Mouse (Mus musculus): ENCODE results near the gene Zfp865. TPM values are rescaled to one million over a fixed set of nuclear protein-coding genes. Genes with fewer than 3 reads are reported as not detected.

The Zfp865 gene
- total RNA-seq (2021) = 10 to 100 TPM; 38.6 to 41.8 TPM
- long read RNA-seq, experiment 1, partial matches to known transcripts = 1 of 6 reads
- long read RNA-seq, experiment 1, other reads (novel, unspliced or antisense) = 1 of 6 reads
- long read RNA-seq, experiment 2, partial matches to known transcripts = 1 of 3 reads
- long read RNA-seq, experiment 2, other reads (novel, unspliced or antisense) = 1 of 3 reads

GRCm38 (mm10) chr7:5020000-5020681 is at the start of gene Zfp865, which contains the start of gene Ccdc106:
Zfp865 (plus strand) TSS chr7:5020376.
Ccdc106 (plus strand) TSS chr7:5020553.
- Histone ChIP-seq H3K27ac (peak within 1 kb of the TSS; percentile 96), H3K4me3 (peak within 1 kb of the TSS; percentile 92)
- peak; percentile 99 for DNase-seq (ENCODE audit: low spot score in 2 of 2)
- TF ChIP-seq CTCF (conservative IDR thresholded peaks at IDR 0.05) = 0 out of 2 replicates have a peak, but pooled peaks have one; percentile 6

- H3K27ac ChIP-seq = no peak within 1 kb of the TSS
- H3K4me3 ChIP-seq = no peak within 1 kb of the TSS
- TF ChIP-seq CTCF (conservative IDR thresholded peaks at IDR 0.05) = no peak
- no peak for DNase-seq (ENCODE audit: low spot score in 2 of 2)
Observed at GRCm38 (mm10) chr7:4971068-4971467, 49.1 kb upstream of the Zfp865 start, which contains the start of gene Sbk3. Sbk3 (minus strand) TSS chr7:4971168.

GRCm38 (mm10) chr7:4971710-4972109 is 48.5 kb upstream of the Zfp865 start:
- no peak for TF ChIP-seq CTCF (conservative IDR thresholded peaks at IDR 0.05)
- DNase-seq (ENCODE audit: low spot score in 2 of 2) = no peak
- H3K4me3 ChIP-seq = no peak overlapping the region
- H3K27ac ChIP-seq = no peak overlapping the region

GRCm38 (mm10) chr7:4972321-4973047 is 47.7 kb upstream of the Zfp865 start:
- no peak for TF ChIP-seq CTCF (conservative IDR thresholded peaks at IDR 0.05)
- DNase-seq (ENCODE audit: low spot score in 2 of 2) = no peak
- H3K4me3 ChIP-seq = no peak overlapping the region
- no peak overlapping the region for H3K27ac ChIP-seq

- Histone ChIP-seq H3K4me3 (no peak overlapping the region), H3K27ac (no peak overlapping the region)
- no peak for DNase-seq (ENCODE audit: low spot score in 2 of 2)
- no peak for TF ChIP-seq CTCF (conservative IDR thresholded peaks at IDR 0.05)
Observed at GRCm38 (mm10) chr7:4975455-4975854, 44.7 kb upstream of the Zfp865 start.

GRCm38 (mm10) chr7:4976832-4977231 is 43.3 kb upstream of the Zfp865 start:
- DNase-seq (ENCODE audit: low spot score in 2 of 2) = no peak
- peak; percentile 44 for TF ChIP-seq CTCF (conservative IDR thresholded peaks at IDR 0.05)

GRCm38 (mm10) chr7:4988250-4988649 is 31.9 kb upstream of the Zfp865 start:
- DNase-seq (ENCODE audit: low spot score in 2 of 2) = no peak
- TF ChIP-seq CTCF (conservative IDR thresholded peaks at IDR 0.05) = no peak
- H3K4me3 ChIP-seq = no peak overlapping the region
- H3K27ac ChIP-seq = no peak overlapping the region

More at GRCm38 (mm10) chr7:4976832-4977231, 43.3 kb upstream of the Zfp865 start:
- H3K4me3 ChIP-seq = no peak overlapping the region
- no peak overlapping the region for H3K27ac ChIP-seq

- TF ChIP-seq CTCF (conservative IDR thresholded peaks at IDR 0.05) = no peak
- H3K27ac ChIP-seq = no peak overlapping the region
- no peak overlapping the region for H3K4me3 ChIP-seq
- no peak for DNase-seq (ENCODE audit: low spot score in 2 of 2)
Observed at GRCm38 (mm10) chr7:4993347-4993998, 26.7 kb upstream of the Zfp865 start.

GRCm38 (mm10) chr7:4993999-4994788 is 26.0 kb upstream of the Zfp865 start:
- TF ChIP-seq CTCF (conservative IDR thresholded peaks at IDR 0.05) = no peak
- DNase-seq (ENCODE audit: low spot score in 2 of 2) = no peak
- H3K27ac ChIP-seq = no peak overlapping the region
- no peak overlapping the region; the same call in 1 of the 2 replicates for H3K4me3 ChIP-seq

GRCm38 (mm10) chr7:4995268-4996002 is 24.7 kb upstream of the Zfp865 start:
- TF ChIP-seq CTCF (conservative IDR thresholded peaks at IDR 0.05) = no peak
- no peak for DNase-seq (ENCODE audit: low spot score in 2 of 2)
- peak overlapping the region; percentile 94 for H3K27ac ChIP-seq
- H3K4me3 ChIP-seq = peak overlapping the region; percentile 79

Data from layer of hippocampus, adult 2 months (tissue).